Mouse (Mus musculus) liver, adult 2 months (tissue): Measurements from ENCODE around the gene Pkp2.

Experiments used
- CTCF ChIP-seq: fragments of 200-500 bp; IDR thresholded peaks from 2 replicates; pipeline ENCODE4 v1.5.1; 2011; ENCODE audit warnings: low read depth, low read length, control low read depth
- POLR2A ChIP-seq: fragments of 200-500 bp; IDR thresholded peaks from 2 replicates; pipeline ENCODE4 v1.6.1; 2011; ENCODE audit warnings: low read length, control low read depth; ENCODE audit not compliant: insufficient read depth; ENCODE audit errors: extremely low read depth

GRCm38 (mm10) chr16:16255217-16255616 is 42.1 kb downstream of the Pkp2 start:
- no peak for TF ChIP-seq CTCF
- no peak for TF ChIP-seq POLR2A
